Mouse (Mus musculus) limb, embryonic 11.5 days (tissue): ENCODE measurements around the gene Lrrc4c. TPM values are rescaled to one million over a fixed set of nuclear protein-coding genes. Genes with fewer than 3 reads are reported as not detected.
A peak's percentile ranks its signal among the peaks of the same experiment; 100 is the strongest.

ENCODE experiments used
- ATAC-seq: fragments of 200-750 bp; cut with Nextera tagmentation; 2 replicates; pipeline ENCODE4 v1.8.0; 2017; ENCODE audit warnings: low read depth; ENCODE audit not compliant: insufficient number of reproducible peaks, low FRiP score, low TSS enrichment
- DNase-seq: peaks from one replicate; pipeline ENCODE4 v3.0.0-alpha.2; 2015; ENCODE audit warnings: low spot score
- H3K27ac ChIP-seq: fragments of 300-500 bp; sonication (generic); replicated peaks from 2 replicates; pipeline ENCODE4 v1.5.1; 2014; ENCODE audit warnings: low read depth, mild to moderate bottlenecking, low read length
- H3K27me3 ChIP-seq: fragments of 300-500 bp; sonication (generic); 2 replicates; pipeline ENCODE4 v1.6.1; 2014; ENCODE audit warnings: mild to moderate bottlenecking, low read length, mixed read lengths; ENCODE audit not compliant: control insufficient read depth, insufficient read depth
- H3K36me3 ChIP-seq: fragments of 300-500 bp; sonication (generic); 2 replicates; pipeline ENCODE4 v1.6.1; 2014; ENCODE audit warnings: mild to moderate bottlenecking, low read length, moderate library complexity, mixed read lengths; ENCODE audit not compliant: control insufficient read depth, insufficient read depth
- H3K4me1 ChIP-seq: fragments of 300-500 bp; sonication (generic); 2 replicates; pipeline ENCODE4 v1.6.1; 2014; ENCODE audit warnings: low read length, mixed read lengths; ENCODE audit not compliant: control insufficient read depth, insufficient read depth
- H3K4me2 ChIP-seq: fragments of 300-500 bp; sonication (generic); 2 replicates; pipeline ENCODE4 v1.6.1; 2014; ENCODE audit warnings: low read depth, mild to moderate bottlenecking, moderate library complexity; ENCODE audit not compliant: severe bottlenecking
- H3K4me3 ChIP-seq: fragments of 300-500 bp; sonication (generic); 2 replicates; pipeline ENCODE4 v1.5.1; 2014; ENCODE audit warnings: low read depth, low read length
- H3K9ac ChIP-seq: fragments of 300-500 bp; sonication (generic); 2 replicates; pipeline ENCODE4 v1.6.1; 2014; ENCODE audit warnings: mild to moderate bottlenecking, low read length
- H3K9me3 ChIP-seq: fragments of 300-500 bp; sonication (generic); 2 replicates; pipeline ENCODE4 v1.6.1; 2016; ENCODE audit warnings: low read length; ENCODE audit not compliant: control insufficient read depth
- WGBS: fragments of 180-500 bp; shearing (Covaris S2); extraction: QIAGEN DNeasy Blood & Tissue Kit; methylation state at CpG from one replicate; pipeline ENCODE4 v1.1.7; 2014; 5-methylcytosine and 5-hydroxymethylcytosine counted together
- polyA plus RNA-seq: library from polyadenylated mRNA; unstranded; fragments of >200 nt; fragmentation: Nextera tagmentation; extraction: Ambion mirVana; gene quantifications from 2 replicates; pipeline ENCODE4 v1.2.1, GENCODE M21; 2014

Gene Lrrc4c
- polyA plus RNA-seq, 1 experiment from 2014 or later = 0.13 TPM

GRCm38 (mm10) chr2:96580136-96580733 is 262.3 kb downstream of the Lrrc4c start:
- ATAC-seq = no peak
- Histone ChIP-seq H3K4me2 (no peak overlapping the region), H3K4me3 (no peak overlapping the region), H3K9ac (no peak overlapping the region), H3K4me1 (no peaks in the 10 kb centered on the region), H3K9me3 (no peaks in the 10 kb centered on the region), H3K27ac (no peak overlapping the region), H3K36me3 (no peaks in the 10 kb centered on the region), H3K27me3 (no peaks in the 10 kb centered on the region)
- 85% methylated on average over 1 of the region's 1 CpGs for WGBS
- no peak for DNase-seq

- no peak overlapping the region for H3K27ac ChIP-seq
- H3K36me3 ChIP-seq = no peaks in the 10 kb centered on the region
- no peak overlapping the region for H3K4me3 ChIP-seq
- WGBS = 4% methylated on average over 4 of the region's 4 CpGs
- H3K27me3 ChIP-seq = no peaks in the 10 kb centered on the region
- H3K9me3 ChIP-seq = no peaks in the 10 kb centered on the region
- DNase-seq (peak; percentile 59), ATAC-seq (peak; percentile 75; the same call in 1 of the 2 replicates)
- no peaks in the 10 kb centered on the region for H3K4me1 ChIP-seq
- H3K4me2 ChIP-seq = no peak overlapping the region
- no peak overlapping the region for H3K9ac ChIP-seq
Observed at GRCm38 (mm10) chr2:96585665-96586064, 267.7 kb downstream of the Lrrc4c start.

DNA sequence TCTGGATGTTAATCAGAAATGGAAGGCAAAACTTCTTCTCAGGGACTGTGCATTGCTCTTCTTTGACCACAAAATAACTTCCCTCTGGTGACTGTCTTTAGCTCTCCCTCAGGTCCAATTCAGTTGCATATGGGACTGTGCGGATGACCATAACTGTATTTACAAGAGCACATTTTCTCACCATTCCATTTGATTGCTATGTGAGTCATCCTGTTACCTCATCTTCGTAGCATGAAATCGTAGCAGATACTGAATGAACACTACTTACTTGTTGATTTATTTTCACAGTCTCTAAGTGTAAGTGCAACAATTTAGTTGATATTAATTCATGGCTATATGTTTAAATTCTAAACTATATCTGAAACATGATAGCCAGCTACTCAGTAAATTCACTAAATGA is 286.8 kb downstream of the Lrrc4c start:
- no peaks in the 10 kb centered on the region for H3K36me3 ChIP-seq
- no peak overlapping the region for H3K27ac ChIP-seq
- 91% methylated on average over 3 of the region's 3 CpGs for WGBS
- H3K4me3 ChIP-seq = no peak overlapping the region
- DNase-seq = no peak
- H3K4me2 ChIP-seq = no peak overlapping the region
- H3K27me3 ChIP-seq = no peaks in the 10 kb centered on the region
- no peak overlapping the region for H3K9ac ChIP-seq
- H3K9me3 ChIP-seq = no peaks in the 10 kb centered on the region
- ATAC-seq = no peak
- no peaks in the 10 kb centered on the region for H3K4me1 ChIP-seq

DNA sequence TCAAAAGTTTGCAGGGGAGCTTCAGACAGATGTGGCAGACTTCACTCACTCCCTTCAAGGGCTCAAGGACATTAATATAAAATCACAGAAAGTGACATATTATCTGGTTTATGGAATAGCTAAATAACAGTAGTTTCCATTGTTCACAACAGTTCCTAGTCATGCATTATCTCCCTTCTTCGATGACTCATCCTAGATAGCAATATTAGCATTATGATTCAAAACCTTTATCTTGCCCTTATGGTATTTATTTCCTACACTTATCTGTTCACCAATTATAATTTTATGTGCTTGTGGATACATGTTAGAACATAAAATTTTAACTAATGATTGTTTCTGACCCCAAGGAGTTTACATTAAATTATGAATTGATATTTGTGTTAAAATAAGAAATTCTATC is 296.2 kb downstream of the Lrrc4c start:
- DNase-seq (no peak), ATAC-seq (no peak)
- Histone ChIP-seq H3K4me2 (no peak overlapping the region), H3K4me3 (no peak overlapping the region), H3K27ac (no peak overlapping the region), H3K27me3 (no peaks in the 10 kb centered on the region), H3K9me3 (no peaks in the 10 kb centered on the region), H3K36me3 (no peaks in the 10 kb centered on the region), H3K9ac (no peak overlapping the region), H3K4me1 (no peaks in the 10 kb centered on the region)
- WGBS = 82% methylated on average over 1 of the region's 1 CpGs

- no peak overlapping the region for H3K9ac ChIP-seq
- no peaks in the 10 kb centered on the region for H3K9me3 ChIP-seq
- no peak overlapping the region for H3K4me2 ChIP-seq
- ATAC-seq = no peak
- H3K27me3 ChIP-seq = no peaks in the 10 kb centered on the region
- H3K27ac ChIP-seq = no peak overlapping the region
- no peaks in the 10 kb centered on the region for H3K36me3 ChIP-seq
- H3K4me1 ChIP-seq = no peaks in the 10 kb centered on the region
- WGBS = 83% methylated on average over 6 of the region's 6 CpGs
- DNase-seq = no peak
- no peak overlapping the region for H3K4me3 ChIP-seq
Observed at GRCm38 (mm10) chr2:96618691-96619205, 300.8 kb downstream of the Lrrc4c start.

- no peaks in the 10 kb centered on the region for H3K4me1 ChIP-seq
- H3K36me3 ChIP-seq = no peaks in the 10 kb centered on the region
- H3K4me2 ChIP-seq = no peak overlapping the region
- no peak overlapping the region for H3K27ac ChIP-seq
- no peaks in the 10 kb centered on the region for H3K9me3 ChIP-seq
- no peaks in the 10 kb centered on the region for H3K27me3 ChIP-seq
- DNase-seq (no peak), ATAC-seq (no peak)
- 86% methylated on average over 4 of the region's 4 CpGs for WGBS
- no peak overlapping the region for H3K4me3 ChIP-seq
- H3K9ac ChIP-seq = no peak overlapping the region
Observed at GRCm38 (mm10) chr2:96667113-96667512, 349.1 kb downstream of the Lrrc4c start.

DNA sequence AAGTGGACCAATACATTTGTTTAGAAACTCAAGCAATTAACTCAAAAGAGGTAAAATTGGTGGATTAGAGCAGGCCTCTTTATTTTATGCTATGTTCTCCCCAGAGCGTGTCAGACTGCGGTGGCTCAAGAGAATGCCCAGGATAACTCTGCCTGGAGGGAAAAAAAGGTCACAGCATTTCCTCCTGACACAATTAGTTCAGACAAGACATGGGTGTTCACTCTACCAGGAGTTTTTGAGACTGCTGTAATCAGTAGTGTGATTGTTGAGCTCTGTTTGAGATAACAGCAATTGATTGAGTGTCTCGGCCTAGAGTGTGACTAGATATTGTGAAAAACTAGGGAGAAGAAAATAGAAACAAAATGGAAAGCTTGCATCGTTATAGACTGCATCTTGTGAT is 363.8 kb downstream of the Lrrc4c start:
- H3K9ac ChIP-seq = no peak overlapping the region
- no peaks in the 10 kb centered on the region for H3K4me1 ChIP-seq
- H3K27me3 ChIP-seq = no peaks in the 10 kb centered on the region
- ATAC-seq = no peak
- no peaks in the 10 kb centered on the region for H3K36me3 ChIP-seq
- no peak overlapping the region for H3K4me2 ChIP-seq
- H3K9me3 ChIP-seq = no peaks in the 10 kb centered on the region
- H3K4me3 ChIP-seq = no peak overlapping the region
- no peak for DNase-seq
- 85% methylated on average over 4 of the region's 4 CpGs for WGBS
- no peak overlapping the region for H3K27ac ChIP-seq

DNA sequence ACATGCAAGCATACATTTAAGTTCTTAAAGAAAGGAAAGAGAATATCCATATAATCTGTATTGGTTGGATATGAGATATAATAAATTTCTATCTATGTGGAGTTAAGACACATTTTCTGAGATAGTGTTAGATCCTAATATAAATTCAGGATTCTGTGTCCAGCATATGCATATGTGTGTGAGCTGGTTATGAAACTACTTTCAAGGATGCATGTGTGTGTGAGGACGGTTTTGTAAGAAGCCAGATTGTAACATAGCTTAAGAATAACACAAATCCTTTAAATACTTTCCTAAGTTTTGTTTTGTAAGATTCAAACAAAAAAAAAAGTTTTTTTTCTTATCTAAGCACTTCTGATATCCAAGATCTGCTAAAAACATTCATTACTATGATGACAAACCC is 367.4 kb downstream of the Lrrc4c start:
- DNase-seq = no peak
- Histone ChIP-seq H3K27ac (no peak overlapping the region), H3K4me3 (no peak overlapping the region), H3K36me3 (no peaks in the 10 kb centered on the region), H3K4me2 (no peak overlapping the region), H3K27me3 (no peaks in the 10 kb centered on the region), H3K9me3 (no peaks in the 10 kb centered on the region), H3K9ac (no peak overlapping the region), H3K4me1 (no peaks in the 10 kb centered on the region)
- WGBS = 78% methylated on average over 1 of the region's 1 CpGs
- no peak for ATAC-seq

DNA sequence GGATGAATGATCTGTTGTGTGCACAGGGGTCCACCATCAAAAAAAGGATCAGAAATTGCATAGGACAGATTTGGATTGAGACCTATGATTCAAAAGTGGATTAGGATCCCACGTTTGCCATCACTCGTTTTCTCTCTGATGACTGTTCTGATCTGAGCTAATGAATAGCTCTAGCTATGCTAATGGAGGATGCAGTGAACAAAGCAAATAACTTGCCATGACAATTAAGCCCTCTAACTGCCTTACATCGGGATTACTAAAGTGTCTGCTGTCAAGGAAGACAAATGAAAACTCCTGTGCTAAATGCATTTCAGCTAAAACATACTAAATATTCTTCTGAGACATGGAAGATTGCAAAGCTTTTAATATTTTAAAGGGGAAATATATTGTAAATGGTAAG is 387.0 kb downstream of the Lrrc4c start:
- no peak for DNase-seq
- no peaks in the 10 kb centered on the region for H3K9me3 ChIP-seq
- no peaks in the 10 kb centered on the region for H3K36me3 ChIP-seq
- no peaks in the 10 kb centered on the region for H3K27me3 ChIP-seq
- no peak overlapping the region for H3K4me2 ChIP-seq
- no peak overlapping the region for H3K27ac ChIP-seq
- no peak for ATAC-seq
- no peak overlapping the region for H3K9ac ChIP-seq
- 49% methylated on average over 3 of the region's 3 CpGs for WGBS
- no peak overlapping the region for H3K4me3 ChIP-seq
- no peaks in the 10 kb centered on the region for H3K4me1 ChIP-seq
